Mouse (Mus musculus): ENCODE results near the gene Npb. TPM values are rescaled to one million over a fixed set of nuclear protein-coding genes. Genes with fewer than 3 reads are reported as not detected.

The Npb gene
- polyA plus RNA-seq, 1 experiment from 2014 or later, result not detected

- ATAC-seq, result no peak
- WGBS, result 92% methylated on average over 25 of the region's 25 CpGs
- Histone ChIP-seq H3K4me3 (replicated peaks; ENCODE audit: low read length) (no peak overlapping the region), H3K27me3 (replicated peaks; ENCODE audit: control insufficient read depth, insufficient read depth, low read length) (no peaks in the 10 kb centered on the region), H3K9me3 (ENCODE audit: control insufficient read depth, low read length) (no peaks in the 10 kb centered on the region), H3K27ac (ENCODE audit: low read length) (no peak overlapping the region), H3K4me2 (ENCODE audit: low read length) (no peak overlapping the region), H3K9ac (replicated peaks; ENCODE audit: low read depth, low read length) (no peak overlapping the region), H3K4me1 (replicated peaks; ENCODE audit: control insufficient read depth, insufficient read depth, low read length) (peaks cover 21% of the 10 kb centered on the region), H3K36me3 (ENCODE audit: control insufficient read depth, insufficient read depth) (peaks cover 22% of the 10 kb centered on the region)
Observed at GRCm38 (mm10) chr11:120618619-120619535, 10.6 kb downstream of the Npb start.

- no peaks in the 10 kb centered on the region for H3K9me3 ChIP-seq (ENCODE audit: control insufficient read depth, low read length)
- H3K4me1 ChIP-seq (replicated peaks; ENCODE audit: control insufficient read depth, insufficient read depth, low read length), result peaks cover 28% of the 10 kb centered on the region
- H3K4me3 ChIP-seq (replicated peaks; ENCODE audit: low read length), result no peak overlapping the region
- no peak overlapping the region for H3K27ac ChIP-seq (ENCODE audit: low read length)
- H3K27me3 ChIP-seq (replicated peaks; ENCODE audit: control insufficient read depth, insufficient read depth, low read length), result no peaks in the 10 kb centered on the region
- H3K36me3 ChIP-seq (ENCODE audit: control insufficient read depth, insufficient read depth), result peaks cover 18% of the 10 kb centered on the region
- ATAC-seq, result no peak
- no peak overlapping the region for H3K4me2 ChIP-seq (ENCODE audit: low read length)
- H3K9ac ChIP-seq (replicated peaks; ENCODE audit: low read depth, low read length), result no peak overlapping the region
- WGBS, result 90% methylated on average over 14 of the region's 14 CpGs
Observed at GRCm38 (mm10) chr11:120620195-120620594, 11.9 kb downstream of the Npb start.

GRCm38 (mm10) chr11:120622805-120623204, 14.5 kb downstream of the Npb start:
- Histone ChIP-seq H3K36me3 (ENCODE audit: control insufficient read depth, insufficient read depth) (peaks cover 18% of the 10 kb centered on the region), H3K27me3 (replicated peaks; ENCODE audit: control insufficient read depth, insufficient read depth, low read length) (no peaks in the 10 kb centered on the region), H3K27ac (ENCODE audit: low read length) (no peak overlapping the region), H3K4me1 (replicated peaks; ENCODE audit: control insufficient read depth, insufficient read depth, low read length) (peaks cover 15% of the 10 kb centered on the region), H3K9ac (replicated peaks; ENCODE audit: low read depth, low read length) (no peak overlapping the region), H3K9me3 (ENCODE audit: control insufficient read depth, low read length) (no peaks in the 10 kb centered on the region), H3K4me3 (replicated peaks; ENCODE audit: low read length) (no peak overlapping the region), H3K4me2 (ENCODE audit: low read length) (no peak overlapping the region)
- no peak for ATAC-seq
- 91% methylated on average over 6 of the region's 6 CpGs for WGBS

GRCm38 (mm10) chr11:120623961-120624679, 15.8 kb downstream of the Npb start:
- 11% methylated on average over 30 of the region's 30 CpGs for WGBS
- Histone ChIP-seq H3K27me3 (replicated peaks; ENCODE audit: control insufficient read depth, insufficient read depth, low read length) (no peaks in the 10 kb centered on the region), H3K9me3 (ENCODE audit: control insufficient read depth, low read length) (no peaks in the 10 kb centered on the region), H3K36me3 (ENCODE audit: control insufficient read depth, insufficient read depth) (peaks cover 16% of the 10 kb centered on the region), H3K27ac (ENCODE audit: low read length) (peak overlapping the region; percentile 76), H3K4me2 (ENCODE audit: low read length) (peak overlapping the region; percentile 79), H3K4me3 (replicated peaks; ENCODE audit: low read length) (peak overlapping the region; percentile 79), H3K9ac (replicated peaks; ENCODE audit: low read depth, low read length) (peak overlapping the region; percentile 62), H3K4me1 (replicated peaks; ENCODE audit: control insufficient read depth, insufficient read depth, low read length) (peaks cover 15% of the 10 kb centered on the region)
- ATAC-seq, result peak; percentile 74

GRCm38 (mm10) chr11:120624680-120625111, 16.4 kb downstream of the Npb start:
- Histone ChIP-seq H3K36me3 (ENCODE audit: control insufficient read depth, insufficient read depth) (peaks cover 19% of the 10 kb centered on the region; the same call in 1 of the 2 replicates), H3K4me1 (replicated peaks; ENCODE audit: control insufficient read depth, insufficient read depth, low read length) (peaks cover 17% of the 10 kb centered on the region), H3K9ac (replicated peaks; ENCODE audit: low read depth, low read length) (peak overlapping the region; percentile 62), H3K4me3 (replicated peaks; ENCODE audit: low read length) (peak overlapping the region; percentile 79), H3K27me3 (replicated peaks; ENCODE audit: control insufficient read depth, insufficient read depth, low read length) (no peaks in the 10 kb centered on the region), H3K9me3 (ENCODE audit: control insufficient read depth, low read length) (no peaks in the 10 kb centered on the region), H3K27ac (ENCODE audit: low read length) (peak overlapping the region; percentile 76), H3K4me2 (ENCODE audit: low read length) (peak overlapping the region; percentile 79)
- ATAC-seq, result peak; percentile 92
- WGBS, result under 1% methylated on average over 53 of the region's 53 CpGs

- peak within 1 kb of the TSS; percentile 79 for H3K4me2 ChIP-seq (ENCODE audit: low read length)
- peak within 1 kb of the TSS; percentile 76 for H3K27ac ChIP-seq (ENCODE audit: low read length)
- H3K4me3 ChIP-seq (replicated peaks; ENCODE audit: low read length), result peak within 1 kb of the TSS; percentile 79
- H3K9me3 ChIP-seq (ENCODE audit: control insufficient read depth, low read length), result no peaks in the 10 kb centered on the region
- peaks cover 20% of the 10 kb centered on the region for H3K4me1 ChIP-seq (replicated peaks; ENCODE audit: control insufficient read depth, insufficient read depth, low read length)
- ATAC-seq, result peak; percentile 34
- 17% methylated on average over 5 of the region's 5 CpGs for WGBS
- no peaks in the 10 kb centered on the region for H3K27me3 ChIP-seq (replicated peaks; ENCODE audit: control insufficient read depth, insufficient read depth, low read length)
- peak within 1 kb of the TSS; percentile 62 for H3K9ac ChIP-seq (replicated peaks; ENCODE audit: low read depth, low read length)
- H3K36me3 ChIP-seq (ENCODE audit: control insufficient read depth, insufficient read depth), result peaks cover 14% of the 10 kb centered on the region; the same call in 1 of the 2 replicates
Observed at GRCm38 (mm10) chr11:120625152-120625775, 17.0 kb downstream of the Npb start, which contains the start of gene Sirt7. TSS of gene Sirt7 (minus strand) at chr11:120625240.

- peaks cover 6% of the 10 kb centered on the region; the same call in 1 of the 2 replicates for H3K36me3 ChIP-seq (ENCODE audit: control insufficient read depth, insufficient read depth)
- no peak overlapping the region for H3K4me3 ChIP-seq (replicated peaks; ENCODE audit: low read length)
Observed at GRCm38 (mm10) chr11:120626785-120627467, 18.6 kb downstream of the Npb start.

GRCm38 (mm10) chr11:120627468-120628300, 19.4 kb downstream of the Npb start:
- Histone ChIP-seq H3K27me3 (replicated peaks; ENCODE audit: control insufficient read depth, insufficient read depth, low read length) (no peaks in the 10 kb centered on the region), H3K9me3 (ENCODE audit: control insufficient read depth, low read length) (no peaks in the 10 kb centered on the region), H3K27ac (ENCODE audit: low read length) (no peak overlapping the region), H3K4me3 (replicated peaks; ENCODE audit: low read length) (no peak overlapping the region), H3K9ac (replicated peaks; ENCODE audit: low read depth, low read length) (no peak overlapping the region), H3K4me2 (ENCODE audit: low read length) (no peak overlapping the region), H3K4me1 (replicated peaks; ENCODE audit: control insufficient read depth, insufficient read depth, low read length) (peaks cover 41% of the 10 kb centered on the region), H3K36me3 (ENCODE audit: control insufficient read depth, insufficient read depth) (peaks cover 6% of the 10 kb centered on the region; the same call in 1 of the 2 replicates)
- WGBS, result 88% methylated on average over 22 of the region's 22 CpGs
- ATAC-seq, result no peak

More at GRCm38 (mm10) chr11:120626785-120627467, 18.6 kb downstream of the Npb start:
- Histone ChIP-seq H3K4me1 (replicated peaks; ENCODE audit: control insufficient read depth, insufficient read depth, low read length) (peaks cover 36% of the 10 kb centered on the region), H3K27ac (ENCODE audit: low read length) (no peak overlapping the region), H3K9ac (replicated peaks; ENCODE audit: low read depth, low read length) (no peak overlapping the region), H3K9me3 (ENCODE audit: control insufficient read depth, low read length) (no peaks in the 10 kb centered on the region), H3K4me2 (ENCODE audit: low read length) (no peak overlapping the region), H3K27me3 (replicated peaks; ENCODE audit: control insufficient read depth, insufficient read depth, low read length) (no peaks in the 10 kb centered on the region)
- no peak for ATAC-seq
- 90% methylated on average over 11 of the region's 11 CpGs for WGBS
